Mouse (Mus musculus) frontal cortex, postnatal 36 days (tissue): ENCODE measurements around the gene Helq.

Source experiments
- DNase-seq, 2 experiments: peaks; one replicate each; pipeline ENCODE4 v3.0.0; 2022; ENCODE audit warnings: low spot score in 2 of 2

Helq gene

DNA sequence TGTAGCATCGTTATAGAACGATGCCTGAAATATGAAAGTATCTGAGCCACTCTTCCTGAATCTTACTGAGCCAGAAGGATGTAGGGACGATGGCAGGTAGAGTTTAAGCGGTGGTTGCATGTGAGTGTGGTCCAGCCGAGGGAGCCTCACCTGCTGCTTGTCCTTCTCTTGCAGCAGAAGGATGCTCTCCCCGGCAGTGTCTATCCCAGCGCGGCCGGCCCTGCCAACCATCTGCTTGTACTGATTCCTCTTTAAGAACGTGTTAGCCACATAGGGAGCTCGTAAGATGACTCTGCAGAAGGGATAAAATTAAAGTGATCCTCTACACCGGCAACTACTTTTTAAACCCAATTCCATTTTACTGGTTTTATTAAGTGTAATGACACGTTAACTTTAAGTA, 19.4 kb downstream of the Helq start:
- no peak for DNase-seq

DNA sequence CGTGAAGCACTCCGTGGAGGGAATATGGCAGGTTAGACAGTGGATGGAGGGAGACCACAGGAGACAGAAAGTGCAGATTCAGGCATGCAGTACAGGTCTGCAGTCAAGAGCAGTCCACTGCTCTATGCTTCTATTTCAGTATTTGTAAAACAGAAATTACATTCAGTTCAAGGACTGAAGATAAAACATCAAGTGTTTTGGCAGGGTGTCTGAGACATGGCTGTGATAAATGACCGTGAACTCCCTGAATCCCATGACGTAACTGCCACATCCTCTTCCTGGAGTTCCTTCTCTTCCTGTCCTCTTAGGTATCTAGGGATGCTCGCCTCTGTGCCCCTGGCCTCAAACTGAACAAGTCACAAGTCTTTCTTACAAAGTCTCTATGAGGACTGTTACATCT, 21.5 kb downstream of the Helq start:
- DNase-seq = no peak

DNA sequence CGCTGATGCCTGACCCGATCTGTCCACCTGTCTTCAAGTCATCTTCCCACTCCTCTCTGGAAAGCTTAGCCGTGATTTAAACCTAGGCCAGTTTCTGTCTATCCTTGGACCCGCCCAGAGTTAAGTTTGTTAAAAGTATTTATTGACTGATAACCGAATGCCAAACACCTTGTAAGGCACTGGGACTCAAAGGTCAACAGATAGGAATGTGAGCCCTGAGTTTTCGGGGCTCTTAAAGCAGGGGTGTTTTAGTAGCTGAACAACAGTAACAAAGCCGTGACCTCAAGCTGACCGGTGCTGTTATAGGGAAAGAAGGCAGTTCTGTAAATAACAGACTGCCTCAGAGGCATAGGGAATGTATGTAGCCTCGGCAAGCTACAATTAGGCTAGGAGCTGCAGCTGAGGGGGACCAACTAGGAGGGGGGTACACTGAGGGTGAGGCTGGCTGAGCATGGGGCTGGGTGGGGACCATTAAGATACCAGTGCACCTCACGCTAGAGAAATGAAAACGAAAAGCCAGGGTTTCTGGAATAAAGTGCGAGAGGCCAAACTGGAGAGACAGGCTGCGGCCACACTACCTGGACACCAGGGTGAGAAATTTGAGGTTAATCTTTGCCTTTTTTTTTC, 22.5 kb downstream of the Helq start:
- DNase-seq = no peak

DNA sequence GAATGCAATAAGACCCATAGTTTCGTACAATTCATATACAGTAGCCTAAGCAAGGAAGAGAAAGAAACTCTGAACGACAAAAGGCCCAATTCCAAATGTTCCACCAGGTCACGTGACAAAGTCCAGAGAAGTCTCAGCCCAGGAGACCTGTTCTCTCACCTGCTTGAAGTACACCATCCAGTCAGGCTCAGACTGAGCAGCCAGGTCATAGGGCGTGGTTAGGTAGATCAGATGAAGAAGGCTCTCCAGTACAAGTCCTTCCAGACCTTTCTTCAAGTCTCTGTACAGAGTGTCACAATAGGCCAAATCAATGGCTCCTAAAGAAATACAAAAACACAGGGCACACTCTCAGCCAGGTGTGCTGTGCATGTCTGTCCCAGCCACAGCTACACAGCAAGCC, 26.8 kb downstream of the Helq start:
- no peak for DNase-seq

DNA sequence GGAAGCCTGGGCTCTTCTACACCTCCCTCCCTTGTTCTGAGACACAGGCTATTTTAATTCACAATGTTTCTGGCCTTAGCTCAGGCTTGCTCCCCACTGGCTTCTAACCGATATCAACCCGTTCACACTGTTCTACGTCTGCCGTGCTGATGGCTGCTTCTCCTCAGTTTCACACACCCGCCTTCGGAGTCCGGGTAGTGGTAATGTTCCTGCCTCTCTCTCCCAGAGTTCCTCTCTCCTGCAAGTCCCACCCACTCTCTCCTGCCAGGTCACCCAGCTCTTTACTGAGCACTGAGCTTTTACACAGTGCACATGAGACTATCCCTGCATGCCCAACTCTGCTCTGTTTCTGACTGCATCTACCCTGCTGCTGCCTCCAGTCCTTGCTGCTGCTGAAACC, 32.4 kb downstream of the Helq start:
- DNase-seq = peak in 1 of 2 experiments; percentile 20

DNA sequence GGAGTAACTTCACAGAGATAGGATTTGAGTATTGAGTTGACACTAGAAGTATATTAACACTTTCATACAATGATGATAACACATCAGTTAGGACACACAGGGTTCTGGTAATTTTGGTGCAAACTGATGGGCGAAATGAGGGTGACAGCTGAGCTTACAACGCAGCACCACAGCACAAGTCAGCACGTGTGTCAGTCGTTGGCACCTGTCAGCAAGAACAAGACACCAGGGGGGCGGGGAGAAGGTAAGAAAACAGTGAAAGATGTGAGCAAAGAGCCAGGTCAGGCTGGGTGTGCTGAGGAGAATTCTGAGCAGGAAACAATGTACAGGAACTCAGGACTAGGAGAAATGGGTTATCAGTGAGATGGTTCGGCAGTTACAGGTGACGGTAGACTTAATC, 36.7 kb downstream of the Helq start:
- no peak for DNase-seq

DNA sequence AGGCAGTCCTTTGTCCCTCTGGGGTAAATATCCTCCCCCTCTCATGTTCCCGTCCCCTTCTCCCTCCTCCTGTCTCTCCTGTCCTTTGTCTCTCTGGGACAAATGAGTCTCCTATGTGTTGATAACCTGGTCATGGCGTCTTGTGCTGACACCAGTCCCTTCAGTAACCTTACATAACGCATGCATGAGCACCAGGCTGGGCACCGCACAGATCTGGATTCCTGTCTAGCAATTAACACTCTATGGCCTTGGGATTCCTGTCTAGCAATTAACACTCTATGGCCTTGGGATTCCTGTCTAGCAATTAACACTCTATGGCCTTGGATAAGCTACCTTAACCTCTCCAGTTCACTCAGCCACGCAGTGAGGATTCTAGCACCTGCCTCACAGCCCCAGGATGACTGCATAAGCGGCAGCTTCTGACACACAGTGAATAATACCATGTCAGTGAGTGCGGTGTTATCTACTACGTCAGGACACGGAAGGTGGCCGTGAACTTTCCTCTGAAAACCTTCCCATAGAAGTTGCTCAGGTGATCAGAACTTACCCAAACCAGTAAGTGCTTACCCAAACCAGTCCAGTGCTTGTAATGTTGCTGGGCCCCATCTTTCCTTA, 38.2 kb downstream of the Helq start:
- no peak for DNase-seq

DNA sequence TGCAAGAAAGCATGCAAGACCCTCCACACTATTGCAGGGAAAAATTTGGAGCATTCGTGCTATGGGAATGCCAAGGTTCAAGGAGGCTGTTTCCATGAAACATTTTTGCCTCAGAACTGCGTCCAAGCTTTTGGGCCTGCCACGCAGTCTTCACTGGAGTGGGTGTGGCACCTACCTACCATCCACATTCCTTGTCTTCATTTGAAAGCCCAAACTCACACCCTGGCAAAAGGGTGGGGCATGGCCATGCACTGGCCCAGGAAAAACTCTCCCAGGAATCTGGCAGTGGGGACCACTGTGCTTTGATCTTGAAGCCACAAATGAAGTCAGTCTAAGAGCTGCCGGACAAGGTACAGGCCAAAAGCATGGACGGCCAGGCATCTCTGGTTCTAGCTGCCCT, 40.3 kb downstream of the Helq start:
- no peak for DNase-seq

DNA sequence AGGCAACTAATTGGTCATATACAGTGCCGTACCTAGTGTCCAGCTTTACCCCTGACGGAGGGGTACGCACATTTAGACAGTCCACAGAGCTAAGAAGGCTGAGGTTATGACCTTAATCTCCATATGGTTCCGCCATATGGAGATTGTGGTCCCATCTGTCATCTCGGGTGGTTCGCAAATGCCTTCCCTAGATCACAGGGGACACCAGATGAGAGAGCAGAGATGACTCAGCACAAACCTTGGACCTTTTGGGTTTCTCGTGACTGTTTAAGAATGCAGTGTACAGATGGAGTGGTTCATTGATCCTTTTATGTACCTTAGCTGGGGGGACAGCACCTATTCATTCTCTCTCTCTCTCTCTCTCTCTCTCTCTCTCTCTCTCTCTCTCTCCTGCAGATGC, 45.0 kb downstream of the Helq start:
- no peak for DNase-seq

DNA sequence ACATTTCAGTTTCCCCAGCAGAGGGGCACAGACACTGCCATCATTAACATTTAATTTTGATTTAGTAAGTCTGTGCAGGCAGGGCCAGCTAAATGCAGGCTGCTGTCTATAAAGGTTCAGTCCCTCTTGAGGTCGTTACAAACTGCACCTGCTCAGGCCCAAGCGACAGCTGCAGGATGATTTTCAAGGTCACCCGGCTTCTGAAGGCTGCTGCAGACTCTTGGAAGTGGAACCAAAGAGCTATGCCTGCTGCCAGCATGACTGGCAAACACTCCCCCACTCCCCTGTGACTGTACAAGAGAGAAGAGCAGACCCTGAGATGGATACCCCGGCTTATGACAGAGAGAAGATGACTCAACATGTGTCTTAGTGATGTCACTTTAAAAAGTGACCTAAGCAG, 46.7 kb downstream of the Helq start:
- DNase-seq = no peak

DNA sequence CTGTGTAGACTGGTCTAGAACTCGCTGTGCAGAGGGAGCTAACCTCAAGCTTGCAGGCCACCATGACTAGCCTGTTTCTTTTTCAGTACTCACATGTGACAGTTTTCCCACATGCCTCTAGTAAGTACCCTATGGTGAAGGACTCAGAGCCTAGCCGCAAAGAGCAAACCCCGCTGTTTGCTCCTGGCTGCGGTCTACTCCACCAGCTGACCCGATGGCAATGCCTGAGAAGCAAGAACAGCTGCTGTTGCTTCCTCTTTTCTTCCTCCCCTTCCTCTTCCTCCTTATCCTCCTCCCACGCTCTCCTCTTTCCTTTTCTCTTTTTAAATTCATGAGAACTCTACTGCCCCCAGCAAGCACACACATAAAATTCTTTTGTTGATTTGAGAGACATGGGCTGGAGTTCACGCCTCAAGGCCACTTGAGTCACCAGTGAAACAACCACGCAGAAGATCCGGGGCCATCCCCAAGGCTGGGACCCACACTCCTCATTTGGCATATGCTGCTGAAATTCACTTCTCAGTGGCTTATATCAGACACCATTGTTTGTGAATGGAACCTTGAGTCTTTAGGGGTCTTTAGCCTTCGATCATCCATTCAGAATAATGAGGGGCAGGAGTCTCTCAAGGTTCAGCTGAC, 47.7 kb downstream of the Helq start:
- no peak for DNase-seq

DNA sequence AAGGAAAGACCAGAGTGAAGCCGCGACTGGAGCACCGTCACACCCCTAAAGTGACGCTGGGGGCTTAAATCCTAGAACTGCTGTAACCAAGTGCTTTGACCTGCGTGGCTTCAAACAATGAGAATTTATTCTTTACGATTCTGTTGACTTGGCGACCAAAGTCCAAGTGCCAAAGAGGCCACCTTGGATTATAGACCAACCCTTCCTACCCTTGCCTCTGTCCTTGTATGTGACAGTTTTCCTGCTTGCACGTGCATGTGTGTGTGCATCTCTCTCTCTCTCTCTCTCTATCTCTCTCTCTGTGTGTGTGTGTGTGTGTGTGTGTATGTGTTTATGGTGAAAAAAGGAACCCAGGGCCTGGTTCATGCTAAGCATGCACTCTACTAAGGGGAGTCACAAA, 59.6 kb downstream of the Helq start:
- no peak for DNase-seq

DNA sequence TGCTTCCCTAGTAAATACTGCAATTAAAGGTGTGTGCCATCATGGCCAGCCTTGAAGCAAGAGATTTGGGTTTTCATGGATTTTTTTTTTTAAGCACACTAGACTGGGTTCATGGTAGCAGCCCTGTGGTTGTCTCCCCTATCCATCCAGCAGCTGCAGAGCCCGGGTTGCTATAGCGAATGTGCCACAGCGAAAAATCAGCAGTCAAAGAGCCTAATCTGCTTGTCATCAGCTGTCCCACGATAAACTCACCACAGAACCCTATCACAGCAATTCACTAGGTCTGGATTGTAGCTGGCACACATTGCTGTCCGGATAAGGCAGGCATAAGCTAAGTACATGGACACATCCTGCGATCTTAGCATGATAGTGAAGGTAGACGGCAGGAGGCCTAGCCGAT, 61.5 kb downstream of the Helq start:
- DNase-seq = no peak

DNA sequence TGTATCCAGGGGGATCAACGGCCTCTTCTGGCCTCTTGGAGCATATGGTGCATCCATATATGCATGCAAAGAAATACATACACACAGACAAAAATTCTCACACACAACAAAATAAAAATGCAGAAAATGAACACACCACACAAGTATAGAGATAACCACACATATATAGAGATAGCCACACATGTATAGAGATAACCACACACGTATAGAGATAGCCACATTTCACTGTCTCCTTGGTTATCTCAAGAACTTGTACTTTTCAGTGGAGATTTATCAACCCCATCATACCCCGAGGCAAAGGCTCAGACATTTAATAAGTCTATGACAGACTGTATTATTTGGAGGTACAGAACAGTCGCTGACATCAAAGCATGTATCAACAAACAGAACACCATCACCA, 63.9 kb downstream of the Helq start:
- DNase-seq = no peak

DNA sequence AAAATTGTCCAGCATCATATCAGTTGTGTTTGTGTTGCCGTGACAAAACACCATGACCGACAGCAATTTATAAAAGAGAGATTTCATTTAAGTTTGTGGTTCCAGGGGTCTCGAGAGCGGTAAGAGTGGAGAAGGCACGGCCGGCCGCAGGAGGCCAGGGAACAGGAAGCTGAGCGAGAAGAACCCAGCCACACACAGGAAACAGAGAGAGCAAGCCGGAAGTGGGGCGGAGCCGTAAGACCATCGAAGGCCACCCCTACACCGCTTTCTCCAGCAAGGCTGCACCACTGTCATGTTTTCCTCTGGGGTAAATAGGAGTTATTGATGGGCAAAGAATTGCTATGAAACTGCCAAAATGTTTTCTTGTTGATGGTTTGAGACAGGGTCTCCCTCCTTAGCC, 69.6 kb downstream of the Helq start:
- no peak for DNase-seq

DNA sequence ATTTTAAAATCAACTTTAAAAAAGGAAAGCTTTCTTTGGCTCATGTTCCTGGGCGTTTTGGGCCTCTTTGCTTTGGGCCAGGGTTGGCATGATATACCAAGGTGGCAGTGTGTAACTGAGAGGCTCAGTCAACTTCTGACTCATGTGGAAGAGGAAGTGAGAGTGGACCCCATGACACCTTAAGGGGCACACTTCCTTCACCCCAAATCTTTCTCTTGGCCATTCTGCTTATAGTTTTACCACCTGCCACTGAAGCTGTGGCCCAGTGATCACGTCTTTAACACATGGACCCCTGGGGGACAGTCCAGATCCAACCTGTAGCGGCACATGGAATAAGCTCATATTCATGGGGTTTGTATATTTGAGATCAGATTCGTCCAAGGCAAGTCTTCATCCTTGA, 72.4 kb downstream of the Helq start:
- no peak for DNase-seq

DNA sequence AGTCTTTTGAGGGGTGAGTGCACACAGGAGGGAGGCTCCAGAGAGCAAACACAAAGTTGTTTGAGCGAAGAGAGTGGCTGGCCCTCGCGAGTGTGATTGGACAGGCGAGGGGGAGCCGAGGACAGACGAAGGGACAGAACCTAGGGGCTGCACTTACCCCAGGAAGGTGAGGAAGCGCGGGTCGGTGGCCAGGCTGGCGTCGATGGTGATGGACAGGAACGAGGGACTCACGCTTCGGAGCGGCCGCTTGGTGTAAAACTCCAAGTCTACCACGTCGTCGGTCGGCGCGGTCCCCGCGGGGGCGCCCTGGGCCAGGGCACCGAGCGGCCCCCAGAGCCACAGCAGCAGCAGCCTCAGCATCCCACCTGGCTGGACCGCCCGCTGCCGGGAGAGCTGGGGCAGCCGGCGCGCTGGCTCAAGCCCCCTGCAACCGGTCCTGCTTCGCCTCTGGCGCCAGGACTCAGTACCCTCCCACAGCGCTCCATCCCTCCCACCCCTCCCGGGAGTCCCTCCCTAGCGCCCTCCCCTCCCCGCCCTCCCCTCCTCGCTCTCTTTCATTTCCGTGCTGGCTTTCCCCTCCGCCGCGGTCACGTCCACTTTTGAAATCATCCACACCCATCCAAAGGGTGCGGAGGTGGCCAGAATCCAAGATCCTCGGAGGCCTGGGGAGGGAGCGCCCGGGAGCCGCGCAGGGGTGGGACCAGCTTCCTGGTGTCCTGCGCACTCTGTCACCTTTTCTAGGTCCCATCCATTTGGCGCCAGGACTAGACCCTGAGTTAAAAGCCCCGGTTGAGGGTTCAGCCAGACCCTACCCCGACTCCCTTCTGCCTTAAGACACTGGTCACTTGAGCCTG, 78.9 kb downstream of the Helq start, which contains the start of gene Hpse:
Gene Hpse (minus strand): TSS at position 482 of the 854 bp plus-strand sequence.
- DNase-seq = peak in 1 of 2 experiments; percentile 5

DNA sequence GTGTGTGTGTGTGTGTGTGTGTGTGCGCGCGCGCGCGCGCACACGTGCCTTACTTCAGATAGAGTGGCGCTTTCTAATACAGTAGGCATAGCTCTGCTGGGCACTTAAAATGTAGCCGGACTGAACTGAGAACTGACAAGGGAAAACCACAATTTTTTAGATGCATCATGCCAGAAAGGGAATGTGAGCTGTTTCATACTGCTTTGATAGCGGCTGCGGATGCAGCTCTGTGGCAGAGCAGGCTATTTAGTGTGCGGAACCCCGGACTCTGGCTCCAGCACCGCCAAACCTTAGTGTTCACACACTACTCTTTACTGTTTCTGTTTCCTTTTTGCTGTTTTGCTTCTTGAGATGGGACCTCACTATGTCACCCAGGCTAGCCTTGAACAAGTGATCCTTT, 81.6 kb downstream of the Helq start:
- DNase-seq = no peak
